Mouse (Mus musculus) testis, adult 2 months (tissue): ENCODE results near the gene Bmper.

Experiments used
- CTCF ChIP-seq: fragments of 200-500 bp; IDR thresholded peaks from 2 replicates; pipeline ENCODE4 v1.5.1; 2012; ENCODE audit warnings: low read depth, mild to moderate bottlenecking, inconsistent platforms, low read length, moderate library complexity; ENCODE audit not compliant: control insufficient read depth, insufficient read depth, insufficient replicate concordance
- POLR2A ChIP-seq: fragments of 200-500 bp; IDR thresholded peaks from 2 replicates; pipeline ENCODE4 v1.6.1; 2012; ENCODE audit warnings: low read depth, mild to moderate bottlenecking, inconsistent platforms, low read length, moderate library complexity; ENCODE audit not compliant: control insufficient read depth

GRCm38 (mm10) chr9:23310953-23311352, 88.1 kb downstream of the Bmper start:
- TF ChIP-seq CTCF, result no peak
- TF ChIP-seq POLR2A, result no peak
